Comparison of ENCODE assay signal across 8 mouse cellular contexts in the genomic region with DNA sequence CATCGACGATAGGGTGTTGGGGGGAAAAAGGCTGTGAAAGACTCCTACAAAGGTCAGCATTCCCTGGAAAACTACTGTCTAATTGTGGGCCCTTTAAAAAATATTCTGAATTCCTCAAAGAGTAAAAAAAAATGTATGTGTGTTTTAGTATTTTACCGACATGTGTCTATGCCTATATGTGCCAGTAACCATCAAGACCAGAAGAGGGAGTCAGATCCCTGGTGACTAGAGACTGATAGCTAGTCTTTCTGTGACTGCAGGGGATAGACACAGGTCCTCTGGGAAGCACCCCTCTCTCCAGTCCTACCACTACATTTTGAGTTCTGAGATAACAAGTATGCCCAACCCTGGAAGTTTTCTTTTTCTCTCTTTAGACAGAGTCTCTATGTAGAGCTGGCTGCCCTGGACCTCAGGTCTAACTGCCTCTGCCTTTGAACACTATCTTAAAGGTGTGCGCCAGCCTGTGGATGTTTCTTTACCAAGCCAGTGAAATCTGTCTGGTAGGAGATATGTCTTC. TPM values are rescaled to one million over a fixed set of nuclear protein-coding genes. Genes with fewer than 3 reads are reported as not detected.
DNase-seq lines count a peak whose midpoint lies in the region; ATAC-seq and TF ChIP-seq lines count a peak whose summit lies in the region.

No protein-coding gene starts in this region.

- no peak for DNase-seq in gastrocnemius, adult 2 months
- DNase-seq in gastrocnemius, postnatal 36 days: no peak
- peak; percentile 84 for DNase-seq in 416B (ENCODE audit: low read depth)
- no peak for DNase-seq in embryonic facial prominence, embryonic 10.5 days (ENCODE audit: low spot score)
- no peak for DNase-seq in limb, embryonic 10.5 days (ENCODE audit: low spot score)
- DNase-seq in layer of hippocampus, adult 11-12 months (ENCODE audit: low spot score): no peak
- DNase-seq in kidney, postnatal 4 days: no peak

- H3K4me1 ChIP-seq in embryonic facial prominence, embryonic 10.5 days: peaks cover 28% of the 10 kb centered on the region
- peaks cover 27% of the 10 kb centered on the region for H3K4me1 ChIP-seq in limb, embryonic 10.5 days
- H3K4me1 ChIP-seq in stomach, embryonic 14.5 days (ENCODE audit: control insufficient read depth, insufficient read depth, low read length): peaks cover 12% of the 10 kb centered on the region

- H3K4me2 ChIP-seq in stomach, embryonic 14.5 days (replicated peaks; ENCODE audit: low read depth, low read length): peak overlapping the region; percentile 64

- H3K9ac ChIP-seq in stomach, embryonic 14.5 days (replicated peaks; ENCODE audit: low read depth, low read length): no peak overlapping the region

- peak overlapping the region; percentile 93 for H3K27ac ChIP-seq in gastrocnemius, adult 2 months
- H3K27ac ChIP-seq in embryonic facial prominence, embryonic 10.5 days (replicated peaks): peak overlapping the region; percentile 85; the same call in 1 of the 2 replicates
- peak overlapping the region; percentile 86; the same call in 1 of the 2 replicates for H3K27ac ChIP-seq in limb, embryonic 10.5 days
- H3K27ac ChIP-seq in stomach, embryonic 14.5 days (ENCODE audit: low read length): no peak overlapping the region

- H3K9me3 ChIP-seq in embryonic facial prominence, embryonic 10.5 days: no peaks in the 10 kb centered on the region
- no peaks in the 10 kb centered on the region for H3K9me3 ChIP-seq in limb, embryonic 10.5 days (replicated peaks)
- no peaks in the 10 kb centered on the region for H3K9me3 ChIP-seq in stomach, embryonic 14.5 days (ENCODE audit: control insufficient read depth, low read depth, low read length)

- H3K36me3 ChIP-seq in embryonic facial prominence, embryonic 10.5 days (replicated peaks): no peaks in the 10 kb centered on the region; the same call in 1 of the 2 replicates
- peaks cover 4% of the 10 kb centered on the region; the same call in 1 of the 2 replicates for H3K36me3 ChIP-seq in limb, embryonic 10.5 days
- no peaks in the 10 kb centered on the region for H3K36me3 ChIP-seq in stomach, embryonic 14.5 days (ENCODE audit: control insufficient read depth, insufficient read depth, low read length)

- H3K4me3 ChIP-seq in gastrocnemius, adult 2 months: peak overlapping the region; percentile 71
- H3K4me3 ChIP-seq in embryonic facial prominence, embryonic 10.5 days: peak overlapping the region; percentile 71
- H3K4me3 ChIP-seq in limb, embryonic 10.5 days: peak overlapping the region; percentile 70
- H3K4me3 ChIP-seq in stomach, embryonic 14.5 days (ENCODE audit: low read depth, low read length): peak overlapping the region; percentile 64

- ATAC-seq in stomach, embryonic 14.5 days (ENCODE audit: insufficient number of reproducible peaks, insufficient read depth, low FRiP score, low read depth): no peak

- peak; percentile 30 for TF ChIP-seq CTCF in gastrocnemius, adult 2 months (IDR thresholded peaks at IDR 0.05)

- H3K27me3 ChIP-seq in embryonic facial prominence, embryonic 10.5 days (replicated peaks; ENCODE audit: low read depth, poor library complexity, severe bottlenecking): no peaks in the 10 kb centered on the region
- H3K27me3 ChIP-seq in limb, embryonic 10.5 days (ENCODE audit: low read depth, poor library complexity, severe bottlenecking): no peaks in the 10 kb centered on the region
- no peaks in the 10 kb centered on the region for H3K27me3 ChIP-seq in stomach, embryonic 14.5 days (ENCODE audit: control insufficient read depth, insufficient read depth, low read length)

- 35% methylated on average over 4 of the region's 4 CpGs for WGBS in embryonic facial prominence, embryonic 10.5 days
- WGBS in limb, embryonic 10.5 days: 39% methylated on average over 4 of the region's 4 CpGs
- WGBS in stomach, embryonic 14.5 days: 33% methylated on average over 4 of the region's 4 CpGs

- intact Hi-C loops in gastrocnemius, adult 2 months (cut with DNase I): loop anchor here (5.0 to 10.0 kb wide), 2 partner anchors 72 to 219 kb away; partner anchors contain the start of gene Chrm5
- intact Hi-C loops in gastrocnemius, postnatal 36 days (cut with DNase I): loop anchor here (5.0 to 10.0 kb wide), 2 partner anchors 52 to 104 kb away; partner anchors contain the start of gene Emc4

RNA-seq across cellular contexts. Expression of gene Nop10, which starts 1.1 kb away (rescaled TPM):
- total RNA-seq in gastrocnemius, adult 2 months (2021): 10 to 100 TPM; 51.6 to 64.3 TPM
- 10 to 100 TPM; 46.2 to 50.4 TPM for total RNA-seq in gastrocnemius, postnatal 36 days (2021)
- 220 and 238 TPM in 2 replicates for polyA plus RNA-seq in embryonic facial prominence, embryonic 10.5 days (2016; fragmentation: Nextera tagmentation; extraction: Ambion mirVana)
- 188 and 253 TPM in 2 replicates for polyA plus RNA-seq in limb, embryonic 10.5 days (2016; fragmentation: Nextera tagmentation; extraction: Ambion mirVana)
- polyA plus RNA-seq in stomach, embryonic 14.5 days (2014; fragmentation: Nextera tagmentation; extraction: Ambion mirVana): 197 and 199 TPM in 2 replicates

RNA-seq across cellular contexts. Expression of gene Slc12a6, which starts 2.8 kb away (rescaled TPM):
- 10 to 100 TPM; 25.5 to 26.6 TPM for total RNA-seq in gastrocnemius, adult 2 months (2021)
- 10 to 100 TPM; 18.5 to 27.1 TPM for total RNA-seq in gastrocnemius, postnatal 36 days (2021)
- polyA plus RNA-seq in embryonic facial prominence, embryonic 10.5 days (2016; fragmentation: Nextera tagmentation; extraction: Ambion mirVana): 8.2 and 9.7 TPM in 2 replicates
- 5.0 and 7.4 TPM in 2 replicates for polyA plus RNA-seq in limb, embryonic 10.5 days (2016; fragmentation: Nextera tagmentation; extraction: Ambion mirVana)
- 18.9 and 19.9 TPM in 2 replicates for polyA plus RNA-seq in stomach, embryonic 14.5 days (2014; fragmentation: Nextera tagmentation; extraction: Ambion mirVana)

RNA-seq across cellular contexts. Expression of gene Gm21985, which starts 3.3 kb away (rescaled TPM):
- 1 to 10 TPM in 1 of 2 experiments, under 1 TPM in 1; 0.71 to 1.8 TPM for total RNA-seq in gastrocnemius, adult 2 months (2021)
- under 1 TPM in 1 of 2 experiments, not detected in 1; 0.44 TPM for total RNA-seq in gastrocnemius, postnatal 36 days (2021)
- polyA plus RNA-seq in embryonic facial prominence, embryonic 10.5 days (2016; fragmentation: Nextera tagmentation; extraction: Ambion mirVana): not detected in 2 replicates
- polyA plus RNA-seq in limb, embryonic 10.5 days (2016; fragmentation: Nextera tagmentation; extraction: Ambion mirVana): not detected in 2 replicates
- not detected in 2 replicates for polyA plus RNA-seq in stomach, embryonic 14.5 days (2014; fragmentation: Nextera tagmentation; extraction: Ambion mirVana)

RNA-seq across cellular contexts. Expression of gene Nutm1, which starts 3.7 kb away (rescaled TPM):
- total RNA-seq in gastrocnemius, adult 2 months (2021): not detected
- total RNA-seq in gastrocnemius, postnatal 36 days (2021): not detected
- 0.10 TPM in 1 of 2 replicates, not detected in the other for polyA plus RNA-seq in embryonic facial prominence, embryonic 10.5 days (2016; fragmentation: Nextera tagmentation; extraction: Ambion mirVana)
- polyA plus RNA-seq in limb, embryonic 10.5 days (2016; fragmentation: Nextera tagmentation; extraction: Ambion mirVana): 0.04 and 0.10 TPM in 2 replicates
- polyA plus RNA-seq in stomach, embryonic 14.5 days (2014; fragmentation: Nextera tagmentation; extraction: Ambion mirVana): not detected in 2 replicates

RNA-seq across cellular contexts. Expression of gene Lpcat4, which starts 23.6 kb away (rescaled TPM):
- 1 to 10 TPM in 1 of 2 experiments, under 1 TPM in 1; 0.99 to 1.5 TPM for total RNA-seq in gastrocnemius, adult 2 months (2021)
- total RNA-seq in gastrocnemius, postnatal 36 days (2021): 1 to 10 TPM in 1 of 2 experiments, under 1 TPM in 1; 0.69 to 1.0 TPM
- 13.1 and 14.0 TPM in 2 replicates for polyA plus RNA-seq in embryonic facial prominence, embryonic 10.5 days (2016; fragmentation: Nextera tagmentation; extraction: Ambion mirVana)
- polyA plus RNA-seq in limb, embryonic 10.5 days (2016; fragmentation: Nextera tagmentation; extraction: Ambion mirVana): 15.0 and 18.0 TPM in 2 replicates
- 23.0 and 26.4 TPM in 2 replicates for polyA plus RNA-seq in stomach, embryonic 14.5 days (2014; fragmentation: Nextera tagmentation; extraction: Ambion mirVana)
